Mouse (Mus musculus) natural killer cell, adult 2 months (primary cell): ENCODE measurements around the gene Ehbp1.

Experiments used
- DNase-seq, 2 experiments: peaks; one replicate each; pipeline ENCODE4 v3.0.0; 2022; ENCODE audit warnings: low spot score in 2 of 2

The Ehbp1 gene

DNA sequence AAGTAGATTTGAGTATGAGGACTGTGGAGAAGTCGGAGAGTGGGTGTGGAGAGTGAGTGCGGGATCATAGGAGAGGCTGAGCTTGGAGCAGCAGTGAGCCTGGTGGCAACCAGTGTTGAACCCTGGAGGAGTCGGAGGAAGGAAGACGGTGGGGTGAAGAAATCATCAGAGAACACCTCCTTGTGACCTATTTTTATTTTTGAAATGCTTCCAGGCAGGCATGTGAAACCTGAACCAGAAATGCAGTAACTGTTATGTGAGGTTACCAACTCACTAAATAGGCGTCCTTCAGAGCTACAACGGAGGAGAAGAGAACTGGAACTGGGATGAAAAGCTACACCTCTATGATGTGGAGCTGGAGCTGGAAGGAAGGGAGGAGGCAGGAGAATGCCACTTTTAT lies 144.2 kb downstream of the Ehbp1 start:
- no peak for DNase-seq

GRCm38 (mm10) chr11:22196776-22197175 lies 145.3 kb downstream of the Ehbp1 start:
- DNase-seq = no peak

- no peak for DNase-seq
Observed at GRCm38 (mm10) chr11:22194607-22195006, 147.5 kb downstream of the Ehbp1 start.

DNA sequence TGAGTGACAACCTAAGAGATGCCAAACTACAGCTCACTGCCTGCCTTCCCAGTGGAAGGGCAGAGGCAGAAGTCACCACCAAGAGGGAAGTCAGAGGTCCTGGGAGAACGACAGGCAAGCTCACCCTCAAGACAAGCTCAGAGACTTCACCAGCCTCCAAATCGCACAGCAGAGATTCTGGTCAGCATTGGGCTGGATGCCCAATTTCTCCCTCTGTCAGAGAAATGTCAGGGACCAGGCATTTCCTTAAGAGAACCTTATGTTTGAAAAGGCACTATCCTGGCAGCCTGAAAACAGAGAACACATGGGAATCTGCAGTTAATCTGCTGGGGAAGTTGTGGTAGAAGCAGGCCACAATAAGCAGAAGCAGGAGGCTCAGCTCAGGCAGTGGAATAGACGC lies 151.5 kb downstream of the Ehbp1 start:
- no peak for DNase-seq

DNA sequence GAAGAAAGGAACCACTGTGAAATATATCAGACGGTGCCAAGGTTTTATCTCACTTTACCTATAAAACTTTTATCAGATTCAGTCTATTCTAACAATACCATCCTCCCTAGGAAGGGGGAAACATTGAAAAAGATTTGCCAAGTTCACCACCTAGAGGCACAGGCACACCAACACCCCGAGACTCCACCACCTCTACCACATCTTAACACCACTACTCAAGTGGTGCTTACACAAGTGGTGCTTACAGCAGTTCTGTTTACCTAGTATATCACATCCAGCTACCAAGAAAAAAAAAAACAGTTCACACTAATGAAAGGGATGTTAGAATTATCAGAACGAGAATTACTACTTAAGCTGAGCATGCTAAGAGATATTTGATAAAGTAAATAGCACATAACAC lies 152.1 kb downstream of the Ehbp1 start:
- DNase-seq = no peak

DNA sequence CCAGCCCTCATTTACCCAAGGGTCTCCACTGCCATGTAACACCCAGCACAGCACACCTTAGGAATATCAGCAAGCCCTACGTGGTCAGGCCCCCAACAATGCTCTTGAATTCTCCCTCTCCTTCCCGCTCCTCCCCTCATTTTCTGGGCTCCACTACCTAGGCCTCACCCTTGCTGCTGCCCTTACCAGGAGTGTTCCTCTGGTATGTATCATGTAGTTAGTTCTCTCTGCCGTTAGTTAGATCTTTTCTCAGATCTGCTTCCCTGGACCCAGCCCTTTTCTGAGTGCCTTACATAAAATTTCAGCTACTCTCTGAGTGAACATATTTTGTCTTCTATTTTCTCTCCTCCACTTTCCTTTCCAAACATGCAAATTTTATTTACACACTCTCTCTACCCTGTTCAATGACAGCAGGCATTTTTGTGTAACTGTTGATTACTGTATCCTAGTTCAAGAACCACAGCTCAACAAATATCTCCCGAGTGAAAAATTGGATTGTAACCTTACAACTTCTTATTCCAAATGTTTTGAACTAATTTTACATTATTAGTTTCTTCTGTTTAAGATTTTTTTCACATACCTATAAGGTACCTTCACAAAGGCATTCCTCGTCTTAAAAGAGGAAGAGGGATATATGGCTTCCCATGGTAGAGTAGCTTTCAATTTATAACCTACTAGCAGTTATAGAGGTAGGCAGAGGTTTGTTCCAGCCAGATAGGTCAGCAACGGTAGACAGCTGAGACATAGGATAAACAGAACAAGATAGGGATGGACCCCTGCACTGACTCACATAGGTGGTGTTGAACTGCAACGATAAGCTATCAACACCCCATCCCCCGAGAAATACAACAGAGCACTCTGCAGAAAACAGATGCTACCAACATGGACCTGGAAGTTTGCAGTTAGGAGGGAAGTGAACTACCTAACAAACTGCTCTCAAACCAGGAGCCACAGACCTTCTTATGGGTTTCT lies 160.3 kb downstream of the Ehbp1 start:
- DNase-seq = no peak

DNA sequence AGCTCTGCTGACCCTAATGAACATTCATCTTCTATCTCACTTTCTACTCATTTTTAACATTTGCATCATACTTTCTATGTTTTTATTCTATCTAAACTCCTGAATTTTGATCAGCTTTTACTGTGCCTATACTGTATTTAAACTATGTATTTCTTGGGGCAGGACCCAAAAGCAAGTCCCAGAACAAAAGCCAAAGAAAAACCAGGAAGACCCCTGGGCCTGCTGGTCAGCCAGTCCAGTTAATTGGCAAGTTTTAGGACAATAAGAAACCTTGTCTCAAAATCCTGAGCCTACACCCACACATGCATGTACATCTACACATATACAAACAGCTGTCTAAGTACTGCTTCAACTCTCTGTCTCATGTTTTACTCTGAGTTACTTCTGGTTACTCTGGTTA lies 161.9 kb downstream of the Ehbp1 start:
- no peak for DNase-seq

- no peak for DNase-seq
Observed at GRCm38 (mm10) chr11:22178569-22178968, 163.5 kb downstream of the Ehbp1 start.

GRCm38 (mm10) chr11:22174311-22174710 lies 167.8 kb downstream of the Ehbp1 start:
- DNase-seq = no peak

- no peak for DNase-seq
Observed at GRCm38 (mm10) chr11:22170962-22171638, 171.0 kb downstream of the Ehbp1 start.

DNA sequence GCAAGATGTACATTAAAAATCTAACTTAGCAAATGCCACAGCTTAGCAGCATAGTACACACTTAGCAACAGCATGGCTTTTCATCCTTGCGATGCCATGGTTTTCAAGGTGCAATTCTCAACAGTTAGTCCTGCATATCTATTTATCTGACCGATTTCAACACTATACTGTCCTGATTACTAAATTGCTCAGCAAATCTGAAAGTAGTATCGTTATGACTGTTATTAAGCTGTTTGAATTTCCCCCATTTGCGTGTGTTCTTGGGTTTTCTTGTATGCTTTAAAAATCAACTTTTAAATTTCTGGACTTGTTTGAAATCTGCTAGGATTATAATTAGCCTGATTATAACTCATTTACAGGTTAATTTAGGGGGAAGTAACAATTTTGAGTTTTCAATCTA lies 184.2 kb downstream of the Ehbp1 start:
- DNase-seq = no peak

DNA sequence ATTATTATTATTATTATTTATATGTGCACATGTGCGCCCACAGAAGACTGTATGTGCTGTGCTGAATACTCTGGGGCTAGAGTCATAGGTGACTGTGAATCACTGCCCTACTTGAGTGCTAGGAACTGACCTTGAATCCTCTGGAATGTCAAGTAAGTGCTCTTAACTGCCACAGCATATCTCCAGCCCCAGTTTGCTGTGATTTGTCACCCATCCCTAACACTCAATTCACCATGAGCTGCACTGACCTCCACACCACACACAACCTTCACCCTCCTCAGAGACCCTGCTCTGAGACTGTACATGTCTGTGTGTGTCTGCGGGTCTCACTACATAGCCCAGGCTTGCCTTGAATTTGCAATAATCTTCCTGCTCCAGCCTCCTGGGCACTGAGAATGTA lies 185.9 kb downstream of the Ehbp1 start:
- no peak for DNase-seq

- no peak for DNase-seq
Observed at GRCm38 (mm10) chr11:22155366-22156095, 186.6 kb downstream of the Ehbp1 start.

- DNase-seq = no peak
Observed at GRCm38 (mm10) chr11:22154501-22155294, 187.4 kb downstream of the Ehbp1 start.

DNA sequence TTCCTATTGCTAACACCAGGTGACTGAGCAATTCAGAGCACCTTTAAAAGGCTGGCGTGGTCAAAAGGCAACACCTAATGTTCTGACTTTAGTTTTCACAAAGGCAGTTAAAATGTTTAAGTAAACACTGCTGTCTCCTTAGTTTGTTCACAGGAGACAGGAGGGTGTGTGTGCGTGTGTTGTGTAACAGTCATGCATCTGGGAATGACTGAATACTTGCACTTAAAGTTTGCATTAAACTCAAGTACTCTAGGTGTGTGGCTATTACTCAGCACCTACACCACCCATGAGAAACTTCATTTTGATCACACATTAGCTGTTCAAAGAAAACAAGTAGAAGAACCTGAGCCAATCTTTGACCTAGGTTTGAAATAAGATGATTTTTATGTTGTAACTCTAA lies 201.4 kb downstream of the Ehbp1 start:
- no peak for DNase-seq

- no peak for DNase-seq
Observed at GRCm38 (mm10) chr11:22138466-22138865, 203.6 kb downstream of the Ehbp1 start.

DNA sequence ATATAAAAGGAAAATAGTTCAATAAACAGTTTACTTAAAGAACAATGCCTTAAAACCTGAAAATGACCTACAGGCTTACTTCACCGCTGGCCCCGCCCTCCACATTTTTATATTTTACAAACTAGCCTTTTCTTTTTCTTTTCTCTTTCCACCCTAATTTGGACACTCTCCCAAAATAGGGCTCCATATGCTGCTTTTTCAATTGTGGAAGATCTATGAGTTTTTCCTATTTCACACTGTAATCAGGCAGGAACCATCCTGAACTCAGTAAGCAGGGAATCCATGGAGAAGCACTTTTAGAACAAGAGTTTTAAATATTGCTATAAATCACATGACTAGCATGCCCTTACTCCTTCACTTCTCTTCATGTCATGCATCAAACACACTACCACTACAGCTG lies 216.9 kb downstream of the Ehbp1 start:
- no peak for DNase-seq

GRCm38 (mm10) chr11:22118853-22119252 lies 223.2 kb downstream of the Ehbp1 start:
- no peak for DNase-seq

GRCm38 (mm10) chr11:22112161-22112560 lies 229.9 kb downstream of the Ehbp1 start:
- no peak for DNase-seq

DNA sequence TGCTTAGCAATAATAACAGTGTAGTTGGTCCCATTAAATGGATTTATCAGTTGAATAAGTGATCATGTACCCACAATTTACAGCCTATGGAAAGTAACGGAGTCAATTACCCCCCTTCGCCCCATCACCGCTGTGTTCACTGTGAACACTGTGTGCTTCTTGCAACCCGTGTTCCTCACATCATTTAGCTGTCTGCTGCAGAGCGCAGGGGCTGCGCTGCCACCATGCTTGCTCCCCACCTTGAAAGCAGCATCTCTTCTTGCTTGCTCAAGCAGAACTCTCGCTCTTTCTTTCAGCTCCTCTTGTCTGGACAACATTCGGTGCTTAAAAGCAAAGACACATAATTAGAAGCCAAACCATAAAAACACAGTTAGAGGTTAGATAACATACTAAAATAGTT lies 252.7 kb downstream of the Ehbp1 start:
- no peak for DNase-seq

- DNase-seq = no peak
Observed at GRCm38 (mm10) chr11:22063352-22063751, 278.7 kb downstream of the Ehbp1 start.

GRCm38 (mm10) chr11:22061660-22062059 lies 280.4 kb downstream of the Ehbp1 start:
- no peak for DNase-seq
